Mouse (Mus musculus) adrenal gland, adult 8-10 months (tissue): ENCODE results near the gene Dlg4. TPM values are rescaled to one million over a fixed set of nuclear protein-coding genes. Genes with fewer than 3 reads are reported as not detected.
"Not testable (repeated sequence)": the region's sequence is repeated elsewhere in the genome, so short reads cannot be mapped to it uniquely, and the experiment has no call there.

Experiments
- DNase-seq: peaks from one replicate; pipeline ENCODE4 v3.0.0; 2022
- total RNA-seq, 4 experiments: library from RNA; stranded (reverse); gene quantifications; 2 replicates each; pipeline ENCODE4 v1.2.4; 2022

Gene Dlg4
- total RNA-seq, 4 experiments from 2014 or later: 25.7 to 65.4 (median 45.9) TPM

DNA sequence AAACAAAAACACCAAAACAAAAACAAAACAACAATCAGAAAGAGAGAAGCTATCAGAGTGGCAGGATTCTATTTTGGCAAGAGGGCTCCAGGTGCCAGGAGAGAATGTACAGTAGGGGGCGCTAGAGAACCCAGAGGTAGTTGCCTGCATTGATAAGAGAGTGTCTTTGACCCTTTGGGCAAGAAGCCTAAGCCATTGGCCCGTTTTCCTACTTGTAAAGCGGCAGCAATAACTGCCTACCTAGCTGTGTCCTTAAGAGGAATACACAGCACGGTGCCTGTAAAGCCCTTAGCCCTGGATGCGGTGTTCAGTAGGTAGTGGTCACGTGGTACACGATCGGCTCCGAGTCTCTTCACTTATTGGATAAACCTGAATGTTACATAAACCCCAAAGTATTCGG, 33.1 kb downstream of the Dlg4 start:
- no peak for DNase-seq

DNA sequence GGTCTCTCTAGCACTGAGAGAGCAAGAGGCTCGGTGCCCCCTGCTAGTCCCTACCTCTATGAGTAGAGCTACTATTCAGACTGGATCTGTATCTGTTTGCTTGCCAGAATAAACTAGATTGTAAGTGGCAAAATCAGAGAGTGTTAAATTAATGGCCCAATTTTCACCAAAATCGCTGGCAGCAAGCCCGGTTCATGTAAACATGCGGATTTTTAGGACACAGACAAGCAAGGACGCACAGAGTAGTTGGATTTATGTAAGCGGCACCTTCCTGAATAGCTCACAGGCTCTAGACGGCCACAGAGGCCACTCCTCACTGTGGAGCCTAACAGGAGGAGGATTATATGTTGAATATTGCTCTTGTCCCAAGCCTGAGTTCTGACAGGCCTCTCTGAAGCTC, 36.4 kb downstream of the Dlg4 start:
- DNase-seq: no peak

DNA sequence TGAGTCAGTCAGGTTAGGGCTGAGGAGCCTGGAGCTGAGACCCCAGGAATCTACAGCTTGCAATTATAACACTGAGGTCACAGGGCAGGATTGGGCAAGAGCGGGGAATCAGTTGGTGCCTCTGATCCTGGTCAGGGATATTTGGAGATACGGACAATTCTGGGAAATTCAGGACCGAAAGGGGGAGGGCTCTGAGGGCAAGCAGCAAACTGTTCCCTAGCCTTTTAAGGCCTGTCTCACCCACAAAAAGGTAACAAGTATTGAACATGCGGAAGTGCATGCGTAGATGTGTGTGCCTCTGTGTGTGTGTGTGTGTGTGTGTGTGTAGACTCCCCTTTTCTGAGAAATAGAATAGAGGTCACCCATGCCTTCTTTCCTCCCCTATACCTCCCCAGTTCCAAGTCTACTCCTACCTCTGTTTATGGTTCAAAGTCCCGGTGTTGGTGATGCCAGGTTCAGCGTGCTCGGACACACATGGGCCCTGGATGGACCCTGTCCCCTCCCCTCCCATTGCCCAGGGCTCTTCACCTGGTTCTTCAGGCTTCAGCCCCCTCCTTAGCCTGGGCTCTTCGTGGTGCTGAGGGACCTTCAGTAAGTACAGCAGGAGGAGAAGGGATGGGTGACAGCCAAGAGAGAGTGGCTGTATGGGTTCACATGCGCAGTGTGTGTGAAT, 37.3 kb downstream of the Dlg4 start, which contains the start of gene Asgr1:
TSS of gene Asgr1 (plus strand) at position 188 of the 673 bp plus-strand sequence.
- DNase-seq: no peak

DNA sequence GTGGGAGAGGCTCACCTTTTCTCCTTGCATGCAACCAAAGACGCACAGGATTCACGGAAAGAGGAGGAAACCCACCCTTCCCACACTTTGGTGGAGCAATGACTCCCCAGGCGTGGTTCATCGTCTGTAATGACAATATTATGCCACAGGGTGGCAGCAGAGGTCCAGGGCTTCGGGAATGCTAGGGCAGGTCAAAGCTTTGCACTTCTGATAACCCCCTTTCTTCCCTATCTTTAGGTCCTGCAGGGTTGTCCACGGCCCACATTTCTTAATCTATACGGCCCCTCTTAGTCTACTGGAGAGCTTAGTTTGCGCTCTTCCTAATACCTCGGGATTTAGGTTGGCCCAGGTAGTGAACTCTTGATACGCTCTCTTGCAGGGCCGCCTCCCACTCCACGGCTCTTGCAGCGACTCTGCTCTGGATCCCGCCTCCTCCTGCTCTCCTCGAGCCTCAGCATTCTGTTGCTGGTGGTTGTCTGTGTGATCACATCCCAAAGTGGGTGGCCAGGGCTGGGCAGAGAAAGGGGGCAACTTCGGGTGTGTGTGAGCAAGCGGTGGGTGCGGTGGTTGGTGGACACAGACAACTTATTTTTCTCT, 39.0 kb downstream of the Dlg4 start:
- DNase-seq: peak; percentile 49

DNA sequence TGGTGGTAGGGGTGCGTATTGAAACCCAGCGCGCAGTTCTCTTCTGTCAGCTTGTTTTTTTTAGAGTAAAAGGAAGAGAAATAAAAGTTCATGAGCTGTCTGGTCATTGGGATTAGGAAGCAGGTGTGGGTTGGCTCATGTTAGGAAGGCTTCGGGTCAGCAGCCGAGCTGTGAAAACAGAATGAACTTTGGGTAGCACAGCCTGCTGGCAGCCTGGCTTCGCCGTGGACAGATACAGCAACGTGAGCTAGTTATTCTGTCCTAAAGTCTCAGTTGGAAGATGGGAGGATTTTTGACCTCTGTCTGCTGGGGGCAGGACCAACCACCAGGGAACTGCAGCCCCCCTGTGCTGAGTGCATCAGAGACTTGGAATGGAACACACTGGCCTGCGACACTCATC, 41.1 kb downstream of the Dlg4 start:
- no peak for DNase-seq

DNA sequence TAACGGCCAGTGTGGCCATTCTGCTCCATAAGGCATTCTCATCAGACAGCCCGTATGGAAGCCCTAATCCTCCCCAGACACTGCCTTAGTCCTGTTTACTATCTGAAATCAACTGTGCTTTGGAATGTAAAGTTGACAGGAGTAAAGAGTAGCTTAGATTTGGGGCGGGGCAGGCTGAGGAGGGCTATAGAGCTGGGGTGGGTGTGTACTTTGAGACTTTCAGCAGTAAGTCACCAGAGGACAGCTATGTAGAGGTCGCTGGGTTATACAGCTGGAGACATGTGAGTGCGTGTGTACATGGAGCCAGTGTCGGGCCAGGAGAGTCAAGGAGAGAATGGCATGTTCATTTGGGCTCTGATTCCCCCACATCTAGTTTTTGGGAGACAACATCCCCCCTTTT, 43.2 kb downstream of the Dlg4 start:
- DNase-seq: no peak

DNA sequence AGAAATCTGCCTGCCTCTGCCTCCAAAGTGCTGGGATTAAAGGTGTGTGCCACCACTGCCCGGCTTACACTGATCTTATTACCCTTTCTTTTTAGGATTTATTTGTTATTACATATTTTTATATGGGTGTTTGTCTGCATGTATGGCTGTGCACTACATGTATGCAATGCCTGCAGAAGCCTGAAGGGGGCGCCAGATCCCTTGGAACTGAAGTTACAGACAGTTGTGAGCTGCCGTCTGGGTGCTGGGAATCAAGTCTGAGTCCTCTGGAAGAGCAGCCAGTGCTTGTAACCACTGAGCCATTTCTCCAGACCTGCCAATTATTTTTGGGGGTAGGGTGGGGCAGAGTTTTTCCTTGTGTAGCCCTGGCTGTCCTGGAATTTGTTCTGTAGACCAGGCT, 46.3 kb downstream of the Dlg4 start:
- DNase-seq: no peak

DNA sequence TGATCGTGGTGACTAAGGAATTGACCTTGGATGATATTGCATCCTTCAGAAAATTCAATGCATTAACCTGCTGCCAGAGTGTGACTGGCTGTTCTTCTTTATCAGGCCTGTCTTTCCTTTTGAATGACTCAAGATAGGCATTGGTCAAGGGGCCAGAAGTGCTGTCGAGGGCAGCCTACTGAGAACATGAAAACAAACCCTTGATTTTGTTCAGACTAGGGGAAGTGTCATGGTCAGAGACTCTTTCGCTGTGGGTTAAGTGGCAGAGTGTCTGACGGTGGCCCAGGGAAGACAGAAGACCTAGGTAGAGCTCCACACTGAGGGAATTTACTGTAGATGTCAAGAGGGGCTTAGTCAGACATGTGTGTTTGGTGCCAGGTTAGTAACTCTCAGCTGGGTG, 50.0 kb downstream of the Dlg4 start:
- DNase-seq: peak; percentile 61

DNA sequence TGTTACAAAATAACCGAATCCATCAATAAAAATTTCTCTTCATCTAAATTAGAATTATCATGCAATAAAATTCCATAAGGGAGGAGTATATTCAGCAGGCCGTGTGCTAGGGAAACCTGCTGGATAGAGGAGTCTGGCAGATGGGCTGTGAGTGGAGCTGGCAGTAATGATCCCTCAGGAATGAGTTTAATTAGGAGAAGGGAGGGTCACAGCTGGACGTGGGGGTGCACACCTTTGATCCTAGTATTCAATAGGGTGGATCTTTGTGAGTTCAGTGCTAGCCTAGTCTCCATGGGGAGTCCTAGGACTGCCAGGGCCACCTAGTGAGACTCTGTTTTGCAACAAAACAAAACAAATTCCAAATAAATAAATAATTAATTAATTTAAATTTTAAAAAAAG, 51.5 kb downstream of the Dlg4 start:
- DNase-seq: no peak

DNA sequence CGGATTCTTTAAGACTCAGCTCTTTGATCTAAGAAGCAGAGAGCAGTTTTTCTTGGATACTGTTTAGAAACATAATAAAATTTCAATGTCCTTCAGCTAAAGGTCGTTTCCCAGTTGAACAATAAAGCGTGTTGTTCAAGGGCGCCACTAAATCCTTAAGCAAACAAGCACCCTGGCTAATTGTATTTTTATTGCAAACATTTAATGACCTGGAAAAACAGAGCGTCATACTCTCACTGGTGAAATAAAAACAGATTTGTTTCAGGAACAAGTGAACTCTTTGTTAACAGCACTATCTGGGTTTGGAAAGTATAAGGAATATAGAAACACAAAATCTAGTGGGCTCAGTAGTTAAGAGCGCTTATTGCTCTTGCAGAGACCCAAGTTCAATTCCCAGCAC, 53.3 kb downstream of the Dlg4 start:
- no peak for DNase-seq

DNA sequence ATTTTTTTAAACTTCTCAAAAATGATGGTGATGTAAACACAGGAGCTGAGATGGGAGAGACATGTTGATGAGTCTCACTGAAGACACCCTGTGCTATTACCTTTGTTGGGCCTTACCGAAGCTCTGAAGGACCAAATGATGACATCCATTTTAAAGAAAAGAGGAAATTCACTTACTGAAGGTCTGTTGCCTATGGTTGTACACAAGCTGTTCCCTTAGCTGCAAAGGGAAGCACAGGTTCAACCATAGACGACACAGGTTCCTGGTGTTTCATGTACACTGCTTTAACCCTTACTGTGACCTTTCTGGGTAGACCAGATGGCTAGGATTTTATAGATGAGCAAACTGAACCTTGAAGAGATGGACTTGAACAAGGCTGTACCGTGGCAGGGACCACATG, 53.9 kb downstream of the Dlg4 start:
- not testable (repeated sequence) for DNase-seq

DNA sequence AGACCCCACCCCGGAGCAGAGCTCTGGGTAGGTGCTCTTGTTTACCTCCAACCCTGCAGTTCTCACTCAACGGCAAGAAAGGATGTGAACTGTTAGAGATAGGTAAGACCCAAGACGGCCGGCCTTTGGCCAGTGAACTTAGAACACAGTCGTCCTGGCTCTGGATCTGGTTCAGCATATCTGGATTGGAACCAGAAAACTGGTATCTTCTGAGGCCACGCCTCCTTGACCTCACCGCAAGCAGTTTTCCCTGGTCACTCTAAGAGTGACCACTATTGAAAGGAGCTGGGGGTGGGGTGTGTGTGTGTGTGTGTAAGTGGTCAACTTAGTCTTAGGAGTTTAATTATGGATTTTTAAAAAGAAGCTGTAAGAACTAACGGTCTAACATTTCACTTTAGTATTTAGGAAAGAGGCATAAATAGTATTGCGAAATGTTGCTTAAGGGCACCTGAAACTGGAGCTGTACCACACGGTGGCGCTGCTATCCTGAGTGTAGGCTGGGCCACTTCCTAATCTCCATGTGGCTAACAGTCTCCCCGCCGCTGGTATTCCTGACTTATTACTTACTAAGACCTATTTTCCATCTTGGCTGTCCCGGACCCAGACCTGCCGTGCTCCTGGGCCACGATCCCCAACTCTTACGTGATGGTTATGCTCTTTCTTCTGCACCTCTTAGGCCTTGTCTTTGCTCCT, 57.8 kb downstream of the Dlg4 start:
- DNase-seq: peak; percentile 71

DNA sequence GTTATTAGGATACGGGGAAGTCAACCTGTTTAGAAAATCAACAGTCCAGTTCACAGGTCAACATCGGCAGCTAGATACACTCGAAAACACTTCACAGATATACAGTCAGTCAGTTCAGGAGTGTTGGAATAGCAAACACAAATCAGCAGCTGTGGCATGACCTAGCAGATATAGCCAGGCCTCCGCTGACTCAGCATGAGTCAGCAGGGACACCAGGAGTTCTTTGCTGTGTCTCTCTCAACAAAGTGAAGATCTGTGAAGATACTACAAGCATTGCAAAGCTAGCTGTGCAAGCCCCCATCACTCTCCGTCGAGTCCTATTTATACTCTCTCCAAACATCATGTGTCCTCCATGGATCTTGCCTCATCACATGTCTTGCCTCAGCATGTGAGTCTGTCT, 58.8 kb downstream of the Dlg4 start:
- DNase-seq: peak; percentile 53

DNA sequence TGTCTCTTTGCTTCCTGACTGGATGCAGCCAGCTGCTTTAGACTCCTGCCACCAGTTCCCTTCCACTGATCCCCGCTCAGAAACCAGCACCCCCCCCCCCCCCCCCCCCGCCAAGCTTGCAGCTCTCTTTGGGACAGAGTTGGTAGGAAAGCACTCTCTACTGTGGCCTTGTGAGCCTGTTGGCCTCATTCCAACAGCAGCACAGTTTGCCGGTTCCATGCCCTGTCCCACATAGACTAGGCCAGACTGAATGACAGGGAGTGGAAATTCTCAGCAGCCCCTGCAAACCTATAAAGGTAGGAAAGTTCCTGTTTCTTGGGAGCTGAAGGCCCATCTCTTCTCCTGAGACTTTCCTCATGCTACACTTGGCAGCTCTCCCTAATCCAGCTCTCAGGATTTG, 60.7 kb downstream of the Dlg4 start:
- DNase-seq: peak; percentile 58

DNA sequence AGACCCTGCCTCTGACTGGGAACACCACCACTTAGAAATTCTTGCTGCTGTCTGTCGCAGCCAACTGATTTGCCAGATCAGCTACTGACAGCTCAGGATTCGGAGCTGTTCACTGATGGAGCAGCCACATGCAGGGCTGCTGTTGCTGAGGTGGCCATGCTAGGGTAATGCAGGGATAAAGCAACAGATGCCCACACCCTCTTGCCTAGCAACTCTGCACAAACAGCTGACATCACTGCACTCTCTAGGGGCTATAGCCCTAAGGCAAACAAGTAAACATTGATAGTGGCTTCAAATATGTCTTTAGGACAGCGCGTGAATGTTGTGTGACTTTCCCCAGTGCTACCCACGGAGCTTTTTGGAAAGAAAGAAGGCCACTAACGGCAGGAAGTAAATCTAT, 62.4 kb downstream of the Dlg4 start:
- DNase-seq: no peak

DNA sequence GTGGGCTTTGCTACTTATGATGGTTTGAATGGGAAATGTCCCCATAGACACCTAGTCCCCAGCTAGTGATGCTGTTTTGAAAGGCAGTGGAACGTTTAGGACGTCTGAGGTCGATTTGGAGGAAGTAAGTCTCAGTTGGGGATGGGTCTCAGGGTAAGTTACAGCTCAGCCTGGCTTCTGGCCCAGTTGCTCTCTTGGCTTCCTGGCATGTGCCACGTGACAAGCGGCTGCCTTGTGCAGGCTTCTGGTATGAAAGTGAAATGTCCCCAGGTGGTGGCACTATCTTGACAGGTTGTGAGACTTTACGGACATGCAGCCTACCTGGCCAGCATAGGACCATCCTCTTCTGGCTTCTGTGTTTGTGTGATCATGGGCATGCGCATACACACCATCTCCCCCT, 63.2 kb downstream of the Dlg4 start:
- DNase-seq: no peak

DNA sequence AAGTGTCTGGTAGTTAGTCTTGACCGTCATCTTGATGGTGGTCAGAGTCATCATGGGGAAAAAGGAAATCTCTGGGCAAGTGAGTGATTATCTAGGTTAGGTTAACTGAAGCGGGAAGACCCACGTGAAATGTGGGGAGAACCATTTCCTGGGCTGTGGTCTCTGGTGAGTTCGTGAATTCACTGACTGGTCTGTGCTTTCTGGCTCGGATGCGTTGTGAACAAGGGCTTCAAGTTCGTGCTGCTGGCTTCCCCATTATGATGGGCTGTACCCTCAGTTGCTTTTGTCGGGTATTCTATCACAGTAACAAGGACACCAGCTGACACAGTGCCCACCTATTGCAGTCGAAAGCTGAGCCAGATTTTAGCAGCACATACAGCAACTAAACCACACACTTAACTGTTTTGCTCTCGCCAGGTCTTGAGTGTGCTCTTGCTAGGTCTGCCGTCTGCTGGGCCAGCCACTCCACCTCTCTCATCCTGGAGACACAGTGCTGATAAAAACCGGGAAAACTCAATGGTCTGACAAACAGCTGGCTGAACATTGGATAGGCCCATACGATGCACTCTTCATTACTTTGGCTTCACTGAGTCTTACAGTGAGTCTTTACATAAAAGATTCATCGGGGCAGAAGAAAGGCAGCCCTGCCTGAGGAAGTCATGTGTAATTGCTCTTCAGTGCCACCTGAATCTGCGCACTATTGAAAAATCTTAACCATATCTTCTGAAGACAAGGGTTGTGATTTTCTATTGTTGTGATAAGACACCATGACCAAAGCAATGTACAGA, 64.3 kb downstream of the Dlg4 start:
- no peak for DNase-seq

DNA sequence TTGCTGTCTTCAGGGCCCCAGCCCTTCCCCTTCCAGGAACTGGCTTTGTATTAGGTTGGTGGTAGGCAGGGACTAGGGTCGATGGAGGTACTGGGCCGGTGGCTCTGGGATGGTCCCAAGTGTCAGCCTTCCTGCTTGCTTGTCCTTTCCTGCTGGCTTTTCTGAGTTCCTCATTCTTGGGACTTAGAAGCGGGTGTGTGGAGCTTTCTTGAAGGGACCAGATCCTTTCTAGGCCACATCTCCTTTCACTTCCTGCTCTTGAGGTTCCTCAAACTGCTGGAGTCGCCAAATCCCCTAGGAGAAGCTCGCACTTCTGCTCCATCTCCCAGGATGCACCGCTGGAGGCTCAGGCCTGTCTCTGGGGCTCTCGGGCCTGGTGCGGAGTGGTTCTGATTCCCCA, 67.8 kb downstream of the Dlg4 start:
- DNase-seq: no peak

DNA sequence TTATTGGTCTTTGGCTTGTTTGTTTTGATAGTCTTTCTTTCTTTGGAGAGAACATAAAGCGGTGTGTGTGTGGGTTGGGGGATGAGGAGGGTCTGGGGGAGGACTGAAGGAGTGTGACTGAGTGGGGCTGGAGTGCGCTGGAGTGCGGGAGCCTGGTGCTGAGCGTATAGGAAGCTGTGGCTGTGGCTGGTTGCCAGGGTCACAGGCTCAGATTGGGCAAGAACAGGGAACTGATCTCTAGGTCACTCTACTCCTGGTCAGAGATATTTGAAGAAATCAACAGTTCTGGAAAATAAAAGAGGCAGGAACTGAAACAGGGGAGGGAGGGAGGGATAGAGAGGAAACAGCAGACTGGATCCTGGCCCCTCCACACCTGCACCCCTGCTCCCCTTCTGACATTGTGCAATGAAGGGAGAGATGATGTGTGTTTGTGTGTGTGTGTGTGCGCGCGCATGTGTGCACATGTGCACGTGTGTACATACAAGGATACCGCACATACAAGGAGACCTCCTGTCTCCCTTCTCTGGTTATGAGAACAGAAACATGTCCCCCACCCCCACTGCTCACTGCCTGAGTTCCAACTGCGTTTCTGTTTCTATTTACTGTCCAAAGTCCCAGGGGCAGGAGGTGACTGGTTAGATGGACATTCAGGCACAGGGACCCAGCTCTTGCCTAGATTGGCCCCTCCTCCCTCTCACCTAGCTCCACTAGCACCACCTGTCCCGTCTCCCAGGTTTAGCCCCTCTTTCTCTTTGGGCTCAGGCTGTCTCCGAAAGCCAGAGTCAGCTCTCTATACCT, 75.4 kb downstream of the Dlg4 start, which contains the start of gene Asgr2:
TSS of gene Asgr2 (plus strand) at position 659 of the 798 bp plus-strand sequence.
- peak; percentile 72 for DNase-seq
